Mouse (Mus musculus) NIH3T3 (cell line): Measurements from ENCODE around the gene AI837181.
"Not testable (repeated sequence)": the region's sequence is repeated elsewhere in the genome, so short reads cannot be mapped to it uniquely, and the experiment has no call there.

ENCODE experiments used
- DNase-seq: peaks from one replicate; pipeline ENCODE4 v3.0.0-alpha.2; 2012; ENCODE audit warnings: low read depth

Gene AI837181

GRCm38 (mm10) chr19:5424782-5425741 lies at the start of gene AI837181, which contains the start of gene Drap1:
Gene AI837181 (plus strand): TSS chr19:5425144.
Gene Drap1 (minus strand): TSS chr19:5424979.
- peak; percentile 100 for DNase-seq

- no peak for DNase-seq
These were observed 47.5 kb upstream of the AI837181 start for GRCm38 (mm10) chr19:5377446-5377845.

- DNase-seq, result no peak
These were observed 41.6 kb upstream of the AI837181 start for GRCm38 (mm10) chr19:5383326-5383725.

GRCm38 (mm10) chr19:5384715-5385114 lies 40.2 kb upstream of the AI837181 start:
- DNase-seq, result no peak

- peak; percentile 62 for DNase-seq
These were observed 36.9 kb upstream of the AI837181 start for GRCm38 (mm10) chr19:5388011-5388441.

- DNase-seq, result peak; percentile 98
These were observed 36.2 kb upstream of the AI837181 start, which contains the start of gene Sart1 for GRCm38 (mm10) chr19:5388588-5389242. Gene Sart1 (minus strand): TSS chr19:5388703.

- DNase-seq, result peak; percentile 20
These were observed 35.3 kb upstream of the AI837181 start for GRCm38 (mm10) chr19:5389647-5390046.

GRCm38 (mm10) chr19:5390416-5390815 lies 34.5 kb upstream of the AI837181 start:
- DNase-seq, result no peak

GRCm38 (mm10) chr19:5392892-5393291 lies 32.1 kb upstream of the AI837181 start:
- peak; percentile 90 for DNase-seq

- no peak for DNase-seq
These were observed 30.8 kb upstream of the AI837181 start for GRCm38 (mm10) chr19:5394168-5394567.

GRCm38 (mm10) chr19:5395371-5395770 lies 29.6 kb upstream of the AI837181 start:
- DNase-seq, result no peak

- not testable (repeated sequence) for DNase-seq
These were observed 23.9 kb upstream of the AI837181 start for GRCm38 (mm10) chr19:5401073-5401472.

GRCm38 (mm10) chr19:5402293-5402692 lies 22.7 kb upstream of the AI837181 start, which contains the start of gene Tsga10ip:
Gene Tsga10ip (minus strand): TSS chr19:5402526.
- DNase-seq, result no peak

GRCm38 (mm10) chr19:5405924-5406323 lies 19.0 kb upstream of the AI837181 start:
- DNase-seq, result no peak

GRCm38 (mm10) chr19:5406531-5407126 lies 18.3 kb upstream of the AI837181 start:
- not testable (repeated sequence) for DNase-seq

GRCm38 (mm10) chr19:5407133-5407532 lies 17.8 kb upstream of the AI837181 start:
- no peak for DNase-seq

- DNase-seq, result peak; percentile 36
These were observed 16.6 kb upstream of the AI837181 start for GRCm38 (mm10) chr19:5408057-5409001.

- DNase-seq, result peak; percentile 91
These were observed 15.9 kb upstream of the AI837181 start for GRCm38 (mm10) chr19:5409068-5409467.

GRCm38 (mm10) chr19:5410641-5411040 lies 14.3 kb upstream of the AI837181 start:
- DNase-seq, result no peak

GRCm38 (mm10) chr19:5411961-5412360 lies 13.0 kb upstream of the AI837181 start:
- no peak for DNase-seq

- DNase-seq, result no peak
These were observed 11.1 kb upstream of the AI837181 start for GRCm38 (mm10) chr19:5413840-5414239.
